Comparison of ENCODE assay signal across 9 mouse cellular contexts in genomic region chr13:29416450-29417136, GRCm38 (mm10).
DNase-seq lines count a peak whose midpoint lies in the region; ATAC-seq and TF ChIP-seq lines count a peak whose summit lies in the region.
"Had no signal": no experiment of that assay in that cellular context is flagged by ENCODE, and none has a peak within 500 bp of the region (broad histone marks: within the 10 kb centered on the region; RNA-seq: fewer than 3 reads in every experiment).

No protein-coding gene starts in this region.

- TF ChIP-seq CTCF in kidney, postnatal 0 days (IDR thresholded peaks at IDR 0.05; ENCODE audit: low read depth): no peak

- no peaks in the 10 kb centered on the region for H3K36me3 ChIP-seq in kidney, postnatal 0 days (ENCODE audit: insufficient read depth, low read length)
- H3K36me3 ChIP-seq in embryonic facial prominence, embryonic 12.5 days: no peaks in the 10 kb centered on the region
- H3K36me3 ChIP-seq in hindbrain, embryonic 16.5 days (ENCODE audit: control insufficient read depth, insufficient read depth, low read length): no peaks in the 10 kb centered on the region
- H3K36me3 ChIP-seq in neural tube, embryonic 12.5 days: no peaks in the 10 kb centered on the region

- no peak for ATAC-seq in kidney, postnatal 0 days (replicated peaks; ENCODE audit: low FRiP score, low read depth)
- ATAC-seq in embryonic facial prominence, embryonic 12.5 days (ENCODE audit: insufficient number of reproducible peaks, insufficient read depth, low FRiP score, low TSS enrichment): peak; percentile 64; the same call in 1 of the 2 replicates
- peak; percentile 86 for ATAC-seq in hindbrain, embryonic 16.5 days
- peak; percentile 92 for ATAC-seq in neural tube, embryonic 12.5 days (ENCODE audit: low FRiP score, low read depth)

- H3K4me2 ChIP-seq in kidney, postnatal 0 days (ENCODE audit: low read length): no peak overlapping the region
- H3K4me2 ChIP-seq in embryonic facial prominence, embryonic 12.5 days (replicated peaks): no peak overlapping the region
- no peak overlapping the region for H3K4me2 ChIP-seq in hindbrain, embryonic 16.5 days (ENCODE audit: low read length)
- H3K4me2 ChIP-seq in neural tube, embryonic 12.5 days (replicated peaks): 0 out of 2 replicates have a peak overlapping the region, but pooled peaks have one; percentile 7

- no peak overlapping the region for H3K9ac ChIP-seq in kidney, postnatal 0 days (ENCODE audit: low read depth, low read length)
- H3K9ac ChIP-seq in embryonic facial prominence, embryonic 12.5 days: no peak overlapping the region
- no peak overlapping the region; the same call in 1 of the 2 replicates for H3K9ac ChIP-seq in hindbrain, embryonic 16.5 days (ENCODE audit: low read depth, low read length)
- no peak overlapping the region for H3K9ac ChIP-seq in neural tube, embryonic 12.5 days

- no peaks in the 10 kb centered on the region for H3K27me3 ChIP-seq in kidney, postnatal 0 days (ENCODE audit: insufficient read depth, low read length)
- no peaks in the 10 kb centered on the region for H3K27me3 ChIP-seq in embryonic facial prominence, embryonic 12.5 days
- H3K27me3 ChIP-seq in hindbrain, embryonic 16.5 days (replicated peaks; ENCODE audit: control insufficient read depth, insufficient read depth, low read length): no peaks in the 10 kb centered on the region
- no peaks in the 10 kb centered on the region for H3K27me3 ChIP-seq in neural tube, embryonic 12.5 days (replicated peaks)

- H3K4me1 ChIP-seq in kidney, postnatal 0 days (replicated peaks; ENCODE audit: insufficient read depth, low read length): 0 out of 2 replicates have a peak, but pooled peaks cover 7% of the 10 kb centered on the region
- H3K4me1 ChIP-seq in embryonic facial prominence, embryonic 12.5 days: peaks cover 30% of the 10 kb centered on the region
- peaks cover 31% of the 10 kb centered on the region for H3K4me1 ChIP-seq in hindbrain, embryonic 16.5 days (ENCODE audit: control insufficient read depth, insufficient read depth, low read depth, low read length)
- peaks cover 37% of the 10 kb centered on the region for H3K4me1 ChIP-seq in neural tube, embryonic 12.5 days

- no peak overlapping the region for H3K4me3 ChIP-seq in kidney, postnatal 0 days (replicated peaks; ENCODE audit: low read depth, low read length)
- H3K4me3 ChIP-seq in embryonic facial prominence, embryonic 12.5 days: no peak overlapping the region
- H3K4me3 ChIP-seq in hindbrain, embryonic 16.5 days (ENCODE audit: low read length): no peak overlapping the region
- H3K4me3 ChIP-seq in neural tube, embryonic 12.5 days: no peak overlapping the region

- intact Hi-C loops in gastrocnemius, postnatal 14 days (cut with DNase I; ENCODE audit: low total_unique reads): no loop called here

- 41% methylated on average over 8 of the region's 8 CpGs for WGBS in kidney, postnatal 0 days
- 29% methylated on average over 8 of the region's 8 CpGs for WGBS in embryonic facial prominence, embryonic 12.5 days
- WGBS in hindbrain, embryonic 16.5 days: 6% methylated on average over 8 of the region's 8 CpGs
- 9% methylated on average over 8 of the region's 8 CpGs for WGBS in neural tube, embryonic 12.5 days

- no peaks in the 10 kb centered on the region for H3K9me3 ChIP-seq in kidney, postnatal 0 days (replicated peaks; ENCODE audit: low read length)
- no peaks in the 10 kb centered on the region for H3K9me3 ChIP-seq in embryonic facial prominence, embryonic 12.5 days
- no peaks in the 10 kb centered on the region for H3K9me3 ChIP-seq in hindbrain, embryonic 16.5 days (ENCODE audit: control insufficient read depth, low read length)
- no peaks in the 10 kb centered on the region for H3K9me3 ChIP-seq in neural tube, embryonic 12.5 days

- H3K27ac ChIP-seq in kidney, postnatal 0 days: no peak overlapping the region
- H3K27ac ChIP-seq in embryonic facial prominence, embryonic 12.5 days: peak overlapping the region; percentile 52
- peak overlapping the region; percentile 77 for H3K27ac ChIP-seq in hindbrain, embryonic 16.5 days (ENCODE audit: low read depth, low read length)
- peak overlapping the region; percentile 43 for H3K27ac ChIP-seq in neural tube, embryonic 12.5 days
- H3K27ac ChIP-seq: macrophage had no signal

- DNase-seq in kidney, postnatal 0 days (ENCODE audit: low spot score): peak; percentile 48
- DNase-seq in kidney, adult 8-10 months: no peak
- DNase-seq in urinary bladder, postnatal 10 days (ENCODE audit: low spot score): no peak
- no peak for DNase-seq in gastrocnemius, postnatal 14 days
- no peak for DNase-seq in B cell, adult 2 months
